Mouse (Mus musculus) erythroblast, embryonic 14.5 days (primary cell): ENCODE data around the gene Lpar5.

ENCODE experiments used
- GATA1 ChIP-seq: IDR thresholded peaks from 2 replicates; pipeline ENCODE4 v1.6.1; 2012; ENCODE audit warnings: low read length, inconsistent platforms, mixed read lengths
- TAL1 ChIP-seq: IDR thresholded peaks from 3 replicates; pipeline ENCODE4 v1.6.1; 2012; ENCODE audit warnings: low read length, inconsistent platforms, mixed read lengths

DNA sequence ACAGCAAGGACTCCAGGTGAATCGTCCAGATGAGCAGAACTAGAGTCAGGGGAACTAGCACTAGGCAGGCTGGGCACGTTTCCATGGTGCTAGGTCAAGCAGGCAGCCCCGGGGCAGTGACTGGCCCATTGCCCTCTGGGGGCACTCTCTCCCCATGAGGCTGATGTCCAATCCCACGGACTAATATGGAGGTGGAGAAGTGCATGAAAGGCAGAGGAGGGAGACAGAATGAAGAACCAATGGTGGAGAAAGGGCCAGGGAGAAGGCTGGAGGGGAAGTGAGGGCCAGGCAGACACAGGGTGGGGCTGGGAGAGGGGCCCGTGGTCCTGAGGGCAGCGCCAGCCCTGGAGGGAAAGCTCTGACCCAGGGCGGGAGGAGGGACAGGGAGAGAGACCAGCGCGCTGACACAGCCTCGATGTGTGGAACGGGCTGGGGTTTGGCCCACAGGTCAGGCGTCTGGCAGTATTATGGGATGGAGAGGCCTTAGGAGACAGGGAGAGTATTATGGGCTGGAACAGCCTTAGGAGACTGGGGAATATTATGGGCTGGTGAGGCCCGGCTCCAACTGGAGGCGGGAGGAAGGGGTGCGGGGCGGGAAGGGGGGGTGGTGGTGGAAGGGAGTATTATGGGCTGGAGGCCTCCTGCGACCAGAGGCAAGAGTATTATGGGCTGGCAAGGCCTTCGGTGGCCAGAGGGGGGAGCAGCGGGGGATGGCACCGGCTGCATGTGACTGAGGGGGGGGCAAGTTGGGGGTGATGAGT lies 21.0 kb downstream of the Lpar5 start:
- no peak for TF ChIP-seq GATA1
- no peak for TF ChIP-seq TAL1
